ENCODE assay signal across 8 mouse cellular contexts in the genomic region with DNA sequence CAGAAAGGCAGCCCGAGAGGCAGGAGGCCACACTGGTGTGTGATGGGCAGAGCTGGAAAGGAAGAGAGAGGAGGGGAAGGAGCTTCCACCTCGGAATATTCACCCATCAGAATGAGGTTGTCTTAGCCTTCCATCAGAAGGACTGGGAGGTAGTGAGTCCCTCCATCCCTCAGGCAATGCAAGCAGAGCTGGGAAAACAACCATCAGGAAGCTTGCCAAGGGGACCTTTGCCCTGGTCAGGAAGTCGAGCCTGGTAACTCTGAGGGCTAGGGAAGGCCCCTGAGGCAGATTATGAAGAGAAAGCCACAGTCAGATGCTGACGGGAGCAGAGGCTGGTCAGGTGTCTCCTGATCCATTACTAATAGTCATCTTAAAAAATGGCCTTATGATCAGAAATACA. TPM values are rescaled to one million over a fixed set of nuclear protein-coding genes. Genes with fewer than 3 reads are reported as not detected.
DNase-seq lines count a peak whose midpoint lies in the region; ATAC-seq and TF ChIP-seq lines count a peak whose summit lies in the region.
"Had no signal": no experiment of that assay in that cellular context is flagged by ENCODE, and none has a peak within 500 bp of the region (broad histone marks: within the 10 kb centered on the region; RNA-seq: fewer than 3 reads in every experiment).

No protein-coding gene starts in this region.

- no peak for TF ChIP-seq EP300 in liver, postnatal 0 days (IDR thresholded peaks at IDR 0.05; ENCODE audit: low read depth)

- no peak for TF ChIP-seq CTCF in layer of hippocampus, adult 2 months (conservative IDR thresholded peaks at IDR 0.05)
- TF ChIP-seq CTCF in liver, postnatal 0 days (IDR thresholded peaks at IDR 0.05; ENCODE audit: low read depth): no peak

- DNase-seq in layer of hippocampus, adult 2 months (ENCODE audit: low spot score in 2 of 2): no peak
- no peak for DNase-seq in layer of hippocampus, postnatal 10 days (ENCODE audit: low spot score in 2 of 2)
- no peak for DNase-seq in embryonic facial prominence, embryonic 14.5 days (ENCODE audit: low spot score)
- peak; percentile 57 for DNase-seq in liver, postnatal 0 days
- no peak for DNase-seq in left cerebral cortex, postnatal 25 days (ENCODE audit: low spot score in 2 of 2)
- no peak for DNase-seq in left cerebral cortex, adult 8-10 months (ENCODE audit: low spot score in 2 of 2)

- H3K27ac ChIP-seq in layer of hippocampus, adult 2 months: peak overlapping the region; percentile 54
- peak overlapping the region; percentile 48; the same call in 1 of the 2 replicates for H3K27ac ChIP-seq in embryonic facial prominence, embryonic 14.5 days (replicated peaks; ENCODE audit: low read depth, low read length)
- H3K27ac ChIP-seq in intestine, embryonic 16.5 days (ENCODE audit: low read length): peak overlapping the region; percentile 79
- H3K27ac ChIP-seq in liver, postnatal 0 days (ENCODE audit: low read depth): peak overlapping the region; percentile 69
- H3K27ac ChIP-seq: liver, embryonic 14.5 days had no signal

- no peak overlapping the region for H3K4me2 ChIP-seq in embryonic facial prominence, embryonic 14.5 days (ENCODE audit: low read depth, low read length)
- H3K4me2 ChIP-seq in intestine, embryonic 16.5 days (ENCODE audit: low read depth, low read length): no peak overlapping the region
- no peak overlapping the region for H3K4me2 ChIP-seq in liver, postnatal 0 days (ENCODE audit: low read depth, low read length)

- H3K9ac ChIP-seq in embryonic facial prominence, embryonic 14.5 days (ENCODE audit: low read depth, low read length): no peak overlapping the region
- H3K9ac ChIP-seq in intestine, embryonic 16.5 days (ENCODE audit: low read depth, low read length): 0 out of 2 replicates have a peak overlapping the region, but pooled peaks have one; percentile 12
- no peak overlapping the region for H3K9ac ChIP-seq in liver, postnatal 0 days (replicated peaks)
- H3K9ac ChIP-seq: liver, embryonic 14.5 days had no signal

- H3K27me3 ChIP-seq in embryonic facial prominence, embryonic 14.5 days (replicated peaks; ENCODE audit: control insufficient read depth, insufficient read depth, low read length): no peaks in the 10 kb centered on the region
- H3K27me3 ChIP-seq in intestine, embryonic 16.5 days (replicated peaks; ENCODE audit: control insufficient read depth, insufficient read depth, low read length): no peaks in the 10 kb centered on the region
- no peaks in the 10 kb centered on the region for H3K27me3 ChIP-seq in liver, postnatal 0 days (ENCODE audit: insufficient read depth, low read length)

- intact Hi-C loops in left cerebral cortex, postnatal 25 days (cut with DNase I): no loop called here

- WGBS in embryonic facial prominence, embryonic 14.5 days: 22% methylated on average over 4 of the region's 4 CpGs
- 36% methylated on average over 4 of the region's 4 CpGs for WGBS in intestine, embryonic 16.5 days
- 33% methylated on average over 4 of the region's 4 CpGs for WGBS in liver, postnatal 0 days (ENCODE audit: insufficient replicate concordance)

- no peaks in the 10 kb centered on the region for H3K9me3 ChIP-seq in embryonic facial prominence, embryonic 14.5 days (ENCODE audit: control insufficient read depth, low read length)
- no peaks in the 10 kb centered on the region for H3K9me3 ChIP-seq in intestine, embryonic 16.5 days (ENCODE audit: control insufficient read depth, low read length)
- H3K9me3 ChIP-seq in liver, postnatal 0 days (ENCODE audit: low read length): no peaks in the 10 kb centered on the region

- peaks cover 16% of the 10 kb centered on the region; the same call in 1 of the 2 replicates for H3K36me3 ChIP-seq in embryonic facial prominence, embryonic 14.5 days (ENCODE audit: control insufficient read depth, insufficient read depth, low read length)
- no peaks in the 10 kb centered on the region for H3K36me3 ChIP-seq in intestine, embryonic 16.5 days (ENCODE audit: control insufficient read depth, insufficient read depth, low read length)
- peaks cover 6% of the 10 kb centered on the region; the same call in 1 of the 2 replicates for H3K36me3 ChIP-seq in liver, postnatal 0 days (replicated peaks; ENCODE audit: insufficient read depth, low read length)

- no peak for ATAC-seq in embryonic facial prominence, embryonic 14.5 days (ENCODE audit: low read depth)
- ATAC-seq in intestine, embryonic 16.5 days: peak; percentile 18
- ATAC-seq in liver, postnatal 0 days: peak; percentile 77

- peaks cover 24% of the 10 kb centered on the region for H3K4me1 ChIP-seq in embryonic facial prominence, embryonic 14.5 days (ENCODE audit: control insufficient read depth, insufficient read depth, low read length)
- H3K4me1 ChIP-seq in intestine, embryonic 16.5 days (ENCODE audit: control insufficient read depth, insufficient read depth, low read length): peaks cover 22% of the 10 kb centered on the region
- H3K4me1 ChIP-seq in liver, postnatal 0 days (ENCODE audit: insufficient read depth): peaks cover 14% of the 10 kb centered on the region

- no peak overlapping the region for H3K4me3 ChIP-seq in layer of hippocampus, adult 2 months
- H3K4me3 ChIP-seq in embryonic facial prominence, embryonic 14.5 days (ENCODE audit: low read depth, low read length): no peak overlapping the region
- no peak overlapping the region for H3K4me3 ChIP-seq in intestine, embryonic 16.5 days (ENCODE audit: low read length)
- no peak overlapping the region for H3K4me3 ChIP-seq in liver, postnatal 0 days (ENCODE audit: low read depth, low read length)

RNA-seq across cellular contexts. Expression of a gene that starts 31.7 kb away (rescaled TPM):
- 10 to 100 TPM; 27.4 to 34.2 TPM for total RNA-seq in layer of hippocampus, adult 2 months (2021)
- 10 to 100 TPM; 25.4 to 26.7 TPM for total RNA-seq in layer of hippocampus, postnatal 10 days (2021)
- 27.3 and 28.4 TPM in 2 replicates for polyA plus RNA-seq in embryonic facial prominence, embryonic 14.5 days (2014; fragmentation: Nextera tagmentation; extraction: Ambion mirVana)
- polyA plus RNA-seq in intestine, embryonic 16.5 days (2015; fragmentation: Nextera tagmentation; extraction: Ambion mirVana): 125 and 134 TPM in 2 replicates
- 36.0 and 38.4 TPM in 2 replicates for polyA plus RNA-seq in liver, postnatal 0 days (2015; fragmentation: Nextera tagmentation; extraction: Ambion mirVana)
- total RNA-seq in left cerebral cortex, postnatal 25 days (2021): 10 to 100 TPM; 22.5 to 22.7 TPM
- total RNA-seq in left cerebral cortex, adult 8-10 months (2022): 10 to 100 TPM; 25.5 to 26.8 (median 26.5) TPM

RNA-seq across cellular contexts. Expression of a gene that starts 43.1 kb away (rescaled TPM):
- total RNA-seq in layer of hippocampus, adult 2 months (2021): 10 to 100 TPM; 56.4 to 58.5 TPM
- total RNA-seq in layer of hippocampus, postnatal 10 days (2021): 10 to 100 TPM; 52.0 to 55.7 TPM
- polyA plus RNA-seq in embryonic facial prominence, embryonic 14.5 days (2014; fragmentation: Nextera tagmentation; extraction: Ambion mirVana): 45.6 and 48.1 TPM in 2 replicates
- polyA plus RNA-seq in intestine, embryonic 16.5 days (2015; fragmentation: Nextera tagmentation; extraction: Ambion mirVana): 9.1 and 10.0 TPM in 2 replicates
- 13.7 and 13.8 TPM in 2 replicates for polyA plus RNA-seq in liver, postnatal 0 days (2015; fragmentation: Nextera tagmentation; extraction: Ambion mirVana)
- total RNA-seq in left cerebral cortex, postnatal 25 days (2021): 10 to 100 TPM; 45.7 to 51.3 TPM
- 10 to 100 TPM; 51.5 to 58.0 (median 54.4) TPM for total RNA-seq in left cerebral cortex, adult 8-10 months (2022)
